Mouse (Mus musculus): ENCODE results near the gene Kpna7. TPM values are rescaled to one million over a fixed set of nuclear protein-coding genes. Genes with fewer than 3 reads are reported as not detected.

Gene Kpna7
- polyA plus RNA-seq, 1 experiment: not detected

DNA sequence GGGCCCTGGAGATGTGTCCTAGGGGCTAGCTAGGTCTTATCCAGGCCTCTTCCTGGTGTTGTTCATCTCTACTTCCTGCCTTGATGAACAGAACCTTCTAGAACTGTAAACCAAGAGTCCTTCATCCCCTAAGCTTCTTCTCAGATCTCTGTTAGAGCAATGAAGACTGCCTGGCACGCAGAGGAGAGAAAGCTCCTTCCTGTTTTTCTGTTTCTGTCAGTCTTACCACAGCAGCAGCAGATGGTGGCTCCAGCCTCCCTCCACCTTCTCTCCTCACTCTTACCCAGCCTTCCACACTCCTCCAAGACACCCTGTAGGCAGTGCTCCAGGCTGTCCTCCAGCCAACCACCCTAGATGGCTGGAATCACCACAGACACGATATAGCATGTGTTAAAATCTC, 146.5 kb downstream of the Kpna7 start:
- TF ChIP-seq POLR2A (IDR thresholded peaks at IDR 0.05; ENCODE audit: low read depth, low read length) (no peak), CTCF (IDR thresholded peaks at IDR 0.05; ENCODE audit: borderline replicate concordance, insufficient read depth, low read length) (no peak)
- H3K4me1 ChIP-seq (ENCODE audit: control insufficient read depth, insufficient read depth, low read length): peaks cover 25% of the 10 kb centered on the region
- H3K4me3 ChIP-seq (ENCODE audit: insufficient read depth, low read length): no peak overlapping the region
- H3K27ac ChIP-seq (ENCODE audit: insufficient read depth, low read length): no peak overlapping the region

Other genes starting within 250 kb of the Kpna7 start
- 37.1 and 42.5 TPM in 2 replicates for gene Smurf1, start 118.2 kb downstream of the Kpna7 start, polyA plus RNA-seq (2011; ENCODE audit: insufficient read length, low read depth, missing spikeins)
- not detected in 2 replicates for gene Gm4871, start 51.3 kb downstream of the Kpna7 start, polyA plus RNA-seq (2011; ENCODE audit: insufficient read length, low read depth, missing spikeins)
- not detected in 2 replicates for gene 1700018F24Rik, start 41.0 kb downstream of the Kpna7 start, polyA plus RNA-seq (2011; ENCODE audit: insufficient read length, low read depth, missing spikeins)
- 103 and 109 TPM in 2 replicates for gene Arpc1a, start 200 bp downstream of the Kpna7 start, polyA plus RNA-seq (2011; ENCODE audit: insufficient read length, low read depth, missing spikeins)
- gene Arpc1b, start 30.2 kb upstream of the Kpna7 start, polyA plus RNA-seq (2011; ENCODE audit: insufficient read length, low read depth, missing spikeins): 328 and 384 TPM in 2 replicates
- 144 and 168 TPM in 2 replicates for gene Pdap1, start 56.2 kb upstream of the Kpna7 start, polyA plus RNA-seq (2011; ENCODE audit: insufficient read length, low read depth, missing spikeins)
- gene Bud31, start 56.3 kb upstream of the Kpna7 start, polyA plus RNA-seq (2011; ENCODE audit: insufficient read length, low read depth, missing spikeins): 174 and 194 TPM in 2 replicates
- 7.6 and 10.0 TPM in 2 replicates for gene Ptcd1, start 83.1 kb upstream of the Kpna7 start, polyA plus RNA-seq (2011; ENCODE audit: insufficient read length, low read depth, missing spikeins)
- 15.1 and 20.1 TPM in 2 replicates for gene Cpsf4, start 83.2 kb upstream of the Kpna7 start, polyA plus RNA-seq (2011; ENCODE audit: insufficient read length, low read depth, missing spikeins)
- 218 and 245 TPM in 2 replicates for gene Atp5j2, start 108.0 kb upstream of the Kpna7 start, polyA plus RNA-seq (2011; ENCODE audit: insufficient read length, low read depth, missing spikeins)
- gene Zkscan14, start 117.8 kb upstream of the Kpna7 start, polyA plus RNA-seq (2011; ENCODE audit: insufficient read length, low read depth, missing spikeins): 3.0 and 3.3 TPM in 2 replicates
- 7.6 and 10.4 TPM in 2 replicates for gene Zkscan5, start 120.5 kb upstream of the Kpna7 start, polyA plus RNA-seq (2011; ENCODE audit: insufficient read length, low read depth, missing spikeins)
- 28.8 and 34.4 TPM in 2 replicates for gene Zfp655, start 147.7 kb upstream of the Kpna7 start, polyA plus RNA-seq (2011; ENCODE audit: insufficient read length, low read depth, missing spikeins)
- 7.2 and 8.1 TPM in 2 replicates for gene Zscan25, start 196.5 kb upstream of the Kpna7 start, polyA plus RNA-seq (2011; ENCODE audit: insufficient read length, low read depth, missing spikeins)

Data from embryonic fibroblast, embryonic 13.5 days (primary cell).